Mouse (Mus musculus) hindbrain, postnatal 0 days (tissue): ENCODE results near the gene Dmap1. TPM values are rescaled to one million over a fixed set of nuclear protein-coding genes. Genes with fewer than 3 reads are reported as not detected.

Experiments
- ATAC-seq: fragments of 200-750 bp; cut with Nextera tagmentation; 2 replicates; pipeline ENCODE4 v1.8.0; 2017; ENCODE audit warnings: mild to moderate bottlenecking, moderate TSS enrichment, moderate library complexity
- DNase-seq: peaks from one replicate; pipeline ENCODE4 v3.0.0-alpha.2; 2015; ENCODE audit warnings: low spot score
- H3K27ac ChIP-seq: fragments of 300-500 bp; sonication (generic); 2 replicates; pipeline ENCODE4 v1.5.1; 2014; ENCODE audit warnings: mild to moderate bottlenecking
- H3K27me3 ChIP-seq: fragments of 300-500 bp; sonication (generic); 2 replicates; pipeline ENCODE4 v1.6.1; 2014; ENCODE audit warnings: low read length, mixed read lengths; ENCODE audit not compliant: insufficient read depth
- H3K36me3 ChIP-seq: fragments of 300-500 bp; sonication (generic); 2 replicates; pipeline ENCODE4 v1.6.1; 2014; ENCODE audit warnings: low read length, mixed read lengths; ENCODE audit not compliant: insufficient read depth
- H3K4me1 ChIP-seq: fragments of 300-500 bp; sonication (generic); 2 replicates; pipeline ENCODE4 v1.6.1; 2014; ENCODE audit warnings: antibody characterized with exemption, low read length, mixed read lengths; ENCODE audit not compliant: insufficient read depth
- H3K4me2 ChIP-seq: fragments of 300-500 bp; sonication (generic); 2 replicates; pipeline ENCODE4 v1.6.1; 2014; ENCODE audit warnings: low read depth, mild to moderate bottlenecking, low read length, moderate library complexity, mixed read lengths
- H3K4me3 ChIP-seq: fragments of 300-500 bp; sonication (generic); 2 replicates; pipeline ENCODE4 v1.5.1; 2014; ENCODE audit warnings: low read length
- H3K9ac ChIP-seq: fragments of 300-500 bp; sonication (generic); replicated peaks from 2 replicates; pipeline ENCODE4 v1.6.1; 2014; ENCODE audit warnings: mild to moderate bottlenecking, low read length, moderate library complexity, mixed read lengths
- H3K9me3 ChIP-seq: fragments of 300-500 bp; sonication (generic); 2 replicates; pipeline ENCODE4 v1.6.1; 2016; ENCODE audit warnings: low read length, mixed read lengths
- CTCF ChIP-seq: IDR thresholded peaks from 2 replicates; pipeline ENCODE4 v1.5.1; 2016; ENCODE audit warnings: antibody characterized with exemption, control low read depth, low read depth
- WGBS: fragments of 180-500 bp; shearing (Covaris S2); extraction: QIAGEN DNeasy Blood & Tissue Kit; methylation state at CpG from one replicate; pipeline ENCODE4 v1.1.7; 2014; 5-methylcytosine and 5-hydroxymethylcytosine counted together
- polyA plus RNA-seq: library from polyadenylated mRNA; unstranded; fragments of >200 nt; fragmentation: Nextera tagmentation; extraction: Ambion mirVana; gene quantifications from 2 replicates; pipeline ENCODE4 v1.2.1, GENCODE M21; 2015
- total RNA-seq: library from RNA; depleted of rRNA; stranded (reverse); fragments of >200 nt; gene quantifications from 2 replicates; pipeline ENCODE4 v1.2.3, GENCODE M21; 2014; rRNA removed

Gene Dmap1
- total RNA-seq = 67.5 and 75.5 TPM in 2 replicates
- 76.5 and 81.4 TPM in 2 replicates for polyA plus RNA-seq

DNA sequence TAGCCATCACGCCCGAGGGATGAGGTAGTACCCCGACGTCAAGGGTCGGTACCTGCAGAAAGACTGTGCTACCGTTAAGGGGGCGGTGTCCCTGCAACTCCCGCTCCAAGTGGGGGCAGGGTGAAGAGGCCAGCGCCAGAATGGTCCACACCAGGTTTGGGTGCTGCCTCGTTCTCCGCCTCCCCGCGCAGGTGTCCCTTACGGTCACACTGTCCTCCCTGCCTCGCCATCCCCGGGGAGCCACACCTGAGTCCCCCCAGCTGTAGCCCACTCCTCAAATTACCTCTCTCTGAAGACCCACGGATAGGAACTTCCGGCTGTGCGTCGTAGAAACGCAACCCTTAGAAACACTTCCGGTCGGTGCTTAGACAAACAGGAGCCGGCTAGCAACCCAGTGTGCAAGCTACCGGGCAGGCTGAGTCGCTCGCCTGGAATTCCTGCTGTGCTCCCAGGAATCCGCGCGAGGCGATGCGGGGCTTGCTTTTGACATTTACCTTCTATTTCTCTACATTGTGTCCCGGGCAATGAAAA, at the start of gene Dmap1:
Gene Dmap1, minus strand, starts transcription at position 343 of the 531 bp plus-strand sequence.
- Histone ChIP-seq H3K4me2 (peak within 1 kb of the TSS; percentile 83), H3K9ac (peak within 1 kb of the TSS; percentile 83), H3K4me3 (peak within 1 kb of the TSS; percentile 94), H3K4me1 (peaks cover 3% of the 10 kb centered on the region; the same call in 1 of the 2 replicates), H3K27me3 (no peaks in the 10 kb centered on the region), H3K9me3 (no peaks in the 10 kb centered on the region), H3K36me3 (peaks cover 30% of the 10 kb centered on the region), H3K27ac (peak within 1 kb of the TSS; percentile 22)
- ATAC-seq = peak; percentile 89
- WGBS = under 1% methylated on average over 33 of the region's 33 CpGs
- peak; percentile 29; the same call in 1 of the 2 replicates for TF ChIP-seq CTCF
- DNase-seq = peak; percentile 95

DNA sequence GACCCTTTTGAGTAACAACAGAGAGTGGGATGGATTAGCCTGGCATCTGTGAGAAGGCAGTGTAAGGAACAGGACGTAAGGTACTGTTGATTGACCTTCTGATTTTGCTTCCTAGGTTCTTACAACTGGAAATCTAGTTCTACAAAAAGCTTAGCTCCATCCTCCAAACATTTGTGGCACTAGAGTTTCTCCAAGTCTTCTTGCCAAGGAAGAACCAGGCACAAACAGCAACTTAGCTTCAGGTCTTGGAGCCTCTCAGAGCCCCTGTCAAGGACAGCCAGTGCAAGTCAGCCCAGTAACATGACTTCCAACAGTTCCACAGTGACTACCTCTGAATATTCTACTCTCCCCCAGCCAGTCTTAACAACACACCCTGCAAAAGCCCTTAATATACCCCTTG, 42.0 kb upstream of the Dmap1 start, which contains the start of gene Gm12845:
Gene Gm12845, plus strand, starts transcription at position 301 of the 400 bp plus-strand sequence.
- ATAC-seq (no peak), DNase-seq (no peak)
- no peaks in the 10 kb centered on the region for H3K9me3 ChIP-seq
- no peak within 1 kb of the TSS for H3K4me2 ChIP-seq
- TF ChIP-seq CTCF = no peak
- no peak within 1 kb of the TSS for H3K9ac ChIP-seq
- H3K27me3 ChIP-seq = no peaks in the 10 kb centered on the region
- H3K4me1 ChIP-seq = no peaks in the 10 kb centered on the region
- 96% methylated on average over 1 of the region's 1 CpGs for WGBS
- H3K4me3 ChIP-seq = no peak within 1 kb of the TSS
- H3K36me3 ChIP-seq = no peaks in the 10 kb centered on the region
- no peak within 1 kb of the TSS for H3K27ac ChIP-seq

DNA sequence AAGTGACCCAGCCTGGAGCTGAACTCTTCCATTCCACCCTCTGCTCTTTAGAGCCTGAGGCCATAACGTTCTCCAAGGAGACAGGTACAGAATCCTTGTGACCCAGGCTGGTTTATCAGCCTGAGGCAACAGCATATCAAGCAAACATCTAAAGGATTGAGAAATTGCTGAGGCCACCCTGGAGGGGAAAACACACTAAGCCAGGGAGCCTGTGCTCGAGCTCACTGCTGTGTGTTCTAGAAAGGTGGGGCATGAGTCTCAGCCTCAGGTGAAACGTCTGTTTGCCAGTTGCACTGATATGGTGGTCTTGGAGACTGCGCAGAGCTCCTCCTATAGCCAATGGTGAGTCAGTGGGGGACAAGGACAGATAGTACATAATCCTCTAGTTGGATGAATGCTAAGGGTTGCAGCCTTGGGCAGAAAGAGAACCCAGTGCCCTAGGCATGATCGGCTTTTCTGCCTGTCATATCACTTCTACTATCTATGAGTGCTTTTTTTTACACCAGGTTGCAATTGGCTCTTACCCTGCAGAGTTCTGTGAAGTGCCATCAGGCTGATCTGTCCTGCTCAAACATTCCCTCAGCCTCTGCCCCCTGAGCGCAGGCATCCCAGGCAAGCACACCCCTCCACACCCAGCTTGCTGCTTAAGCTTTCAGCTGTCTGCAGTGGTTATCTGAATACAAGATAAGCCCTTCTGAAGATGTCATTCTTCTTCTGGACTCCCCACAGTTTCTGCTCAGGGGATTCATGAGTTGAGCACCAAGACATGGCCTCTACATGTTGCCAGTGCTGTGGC, 31.4 kb upstream of the Dmap1 start:
- Histone ChIP-seq H3K9ac (no peak overlapping the region), H3K4me2 (no peak overlapping the region), H3K9me3 (no peaks in the 10 kb centered on the region), H3K27me3 (no peaks in the 10 kb centered on the region), H3K4me3 (no peak overlapping the region), H3K4me1 (no peaks in the 10 kb centered on the region), H3K36me3 (no peaks in the 10 kb centered on the region), H3K27ac (no peak overlapping the region)
- ATAC-seq (no peak), DNase-seq (no peak)
- no peak for TF ChIP-seq CTCF
- WGBS = 83% methylated on average over 6 of the region's 6 CpGs

DNA sequence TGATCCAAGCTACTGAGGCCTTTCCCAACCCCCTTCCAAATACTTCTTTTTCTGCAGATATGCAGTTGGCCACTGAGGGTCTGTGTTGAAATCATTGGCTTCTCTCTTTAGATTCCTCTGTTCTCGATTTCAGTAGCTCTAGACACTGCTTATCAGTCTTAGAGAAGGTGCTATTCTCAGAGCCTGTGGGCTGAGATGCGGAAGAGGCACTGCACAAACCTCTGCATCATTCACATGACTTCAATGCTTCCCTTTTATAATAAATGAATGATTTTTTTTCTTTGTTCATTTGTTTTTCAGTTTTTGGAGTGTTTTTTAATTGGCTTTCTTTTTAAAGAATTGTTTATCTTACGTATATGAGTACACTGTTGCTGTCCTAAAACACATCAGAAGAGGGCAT, 30.2 kb upstream of the Dmap1 start:
- WGBS = 87% methylated on average over 3 of the region's 3 CpGs
- H3K4me3 ChIP-seq = no peak overlapping the region
- no peak for TF ChIP-seq CTCF
- H3K27ac ChIP-seq = no peak overlapping the region
- no peak overlapping the region for H3K4me2 ChIP-seq
- no peaks in the 10 kb centered on the region for H3K9me3 ChIP-seq
- no peaks in the 10 kb centered on the region for H3K4me1 ChIP-seq
- ATAC-seq (no peak), DNase-seq (no peak)
- no peaks in the 10 kb centered on the region for H3K36me3 ChIP-seq
- H3K9ac ChIP-seq = no peak overlapping the region
- H3K27me3 ChIP-seq = no peaks in the 10 kb centered on the region

DNA sequence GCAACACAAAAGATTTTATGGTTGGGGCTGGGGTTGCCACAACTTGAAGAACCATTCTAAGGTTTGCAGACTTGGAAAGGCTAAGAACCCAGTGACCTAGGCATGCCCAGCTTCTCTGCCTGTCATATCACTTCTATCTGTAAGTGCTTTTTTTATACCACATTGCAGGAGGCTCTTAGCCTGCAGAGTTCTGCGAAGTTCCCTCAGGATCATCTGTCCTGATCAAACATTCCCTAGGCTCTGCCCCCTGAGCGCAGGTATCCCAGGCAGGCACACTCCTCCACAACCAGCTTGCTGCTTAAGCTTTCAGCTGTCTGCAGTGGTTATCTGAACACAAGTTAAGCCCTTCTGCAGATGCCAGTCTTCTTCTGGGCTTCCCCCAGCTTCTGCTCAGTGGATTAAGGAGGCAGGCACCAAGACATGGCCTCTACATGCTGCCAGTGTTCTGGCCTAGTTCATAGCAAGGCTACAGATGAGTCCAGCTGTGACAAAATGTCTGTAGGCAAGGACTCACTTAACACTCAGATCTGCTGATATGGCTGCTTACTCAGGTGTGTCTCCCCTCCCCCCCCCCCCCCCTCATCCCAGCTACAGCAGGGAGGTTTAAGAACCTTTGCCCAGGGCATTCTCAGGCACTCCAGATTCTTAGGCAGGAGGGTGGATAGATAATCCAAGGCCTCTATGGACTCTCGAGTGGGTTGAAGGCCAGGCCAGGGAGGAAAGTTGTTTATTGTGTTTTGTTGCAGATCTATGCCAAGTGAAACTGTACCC, 26.9 kb upstream of the Dmap1 start:
- no peak for DNase-seq
- WGBS = 79% methylated on average over 3 of the region's 3 CpGs
- Histone ChIP-seq H3K4me3 (no peak overlapping the region), H3K36me3 (no peaks in the 10 kb centered on the region), H3K27me3 (no peaks in the 10 kb centered on the region), H3K9ac (no peak overlapping the region), H3K4me1 (no peaks in the 10 kb centered on the region), H3K27ac (no peak overlapping the region), H3K4me2 (no peak overlapping the region), H3K9me3 (no peaks in the 10 kb centered on the region)
- no peak for TF ChIP-seq CTCF
- ATAC-seq = no peak

DNA sequence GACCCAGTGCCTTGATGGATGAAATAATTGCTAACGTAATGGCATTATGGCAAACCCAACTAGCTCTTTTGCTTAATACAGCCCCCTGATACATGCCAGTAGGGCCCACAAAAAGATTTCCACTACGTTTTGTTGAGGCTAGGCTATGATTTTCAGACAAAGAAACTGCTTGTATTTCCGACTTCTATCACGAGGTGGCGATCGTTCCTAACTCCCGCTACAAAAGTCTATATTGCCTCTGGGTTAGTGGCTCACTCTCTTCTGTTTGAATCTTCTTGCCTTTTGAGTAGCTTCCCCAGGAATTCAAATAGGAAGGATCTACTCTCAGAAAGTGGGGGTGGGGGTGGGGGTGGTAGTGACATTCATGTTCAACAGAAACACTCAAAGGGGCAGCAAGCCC, 23.3 kb upstream of the Dmap1 start:
- no peak overlapping the region for H3K9ac ChIP-seq
- ATAC-seq = no peak
- DNase-seq = peak; percentile 81
- WGBS = 6% methylated on average over 7 of the region's 7 CpGs
- no peak overlapping the region for H3K4me2 ChIP-seq
- no peak overlapping the region for H3K4me3 ChIP-seq
- no peak overlapping the region for H3K27ac ChIP-seq
- TF ChIP-seq CTCF = peak; percentile 83
- H3K36me3 ChIP-seq = no peaks in the 10 kb centered on the region
- H3K27me3 ChIP-seq = no peaks in the 10 kb centered on the region
- no peaks in the 10 kb centered on the region for H3K4me1 ChIP-seq
- H3K9me3 ChIP-seq = no peaks in the 10 kb centered on the region
